Mouse (Mus musculus): ENCODE results near the gene Rasgrp2.

- no peak; the same call in 1 of the 2 replicates for TF ChIP-seq FLI1 (IDR thresholded peaks at IDR 0.05; ENCODE audit: low read length)
- no peak for TF ChIP-seq GATA1 (IDR thresholded peaks at IDR 0.05; ENCODE audit: borderline replicate concordance, low read length)
Measured at GRCm38 (mm10) chr19:6363411-6364240, 35.5 kb upstream of the Rasgrp2 start, which contains the start of gene Sf1.

Data from megakaryocyte, embryonic 14.5 days (primary cell).